Mouse (Mus musculus): ENCODE data around the gene Itgb1. TPM values are rescaled to one million over a fixed set of nuclear protein-coding genes. Genes with fewer than 3 reads are reported as not detected.

The Itgb1 gene
- total RNA-seq, 2 experiments from 2014 or later: 438 to 442 TPM

Other genes with a start within 250 kb of the Itgb1 start
- not detected for gene Gm3952, start 113.0 kb downstream of the Itgb1 start, total RNA-seq (2021)

All from gastrocnemius, postnatal 4 days (tissue).